Mouse (Mus musculus) erythroid progenitor cell, adult 5-6 weeks (primary cell): Measurements from ENCODE around the gene Aadacl3. TPM values are rescaled to one million over a fixed set of nuclear protein-coding genes. Genes with fewer than 3 reads are reported as not detected.

ENCODE experiments used
- total RNA-seq, 2 experiments: library from RNA; stranded (forward) in 1 of 2; stranded (reverse) in 1 of 2; fragments of 150-400 nt in 1 of 2; fragments of 186-747, 209-891 nt in 1 of 2; gene quantifications; 2 replicates each; pipeline versions ENCODE4 v1.2.3 to v1.2.4; 2015 to 2017; ENCODE audit warnings: low replicate concordance in 2 of 2

Gene Aadacl3
- total RNA-seq, 2 experiments from 2014 or later, result not detected

Other genes with a start within 250 kb of the Aadacl3 start
- not detected in 2 replicates for gene Pramel5, start 183.3 kb downstream of the Aadacl3 start, total RNA-seq (2015; ENCODE audit: low replicate concordance)
- gene Pramel5, start 183.3 kb downstream of the Aadacl3 start, total RNA-seq (2017; ENCODE audit: low replicate concordance), result not detected in 2 replicates
- not detected in 2 replicates for gene Gm13128, start 133.5 kb downstream of the Aadacl3 start, total RNA-seq (2015; ENCODE audit: low replicate concordance)
- gene Gm13128, start 133.5 kb downstream of the Aadacl3 start, total RNA-seq (2017; ENCODE audit: low replicate concordance), result not detected in 2 replicates
- not detected in 2 replicates for gene Gm13119, start 105.8 kb downstream of the Aadacl3 start, total RNA-seq (2015; ENCODE audit: low replicate concordance)
- gene Gm13119, start 105.8 kb downstream of the Aadacl3 start, total RNA-seq (2017; ENCODE audit: low replicate concordance), result not detected in 2 replicates
- gene Pramef20, start 85.8 kb downstream of the Aadacl3 start, total RNA-seq (2015; ENCODE audit: low replicate concordance), result not detected in 2 replicates
- gene Pramef20, start 85.8 kb downstream of the Aadacl3 start, total RNA-seq (2017; ENCODE audit: low replicate concordance), result not detected in 2 replicates
- not detected in 2 replicates for gene Pramef12, start 55.3 kb downstream of the Aadacl3 start, total RNA-seq (2015; ENCODE audit: low replicate concordance)
- not detected in 2 replicates for gene Pramef12, start 55.3 kb downstream of the Aadacl3 start, total RNA-seq (2017; ENCODE audit: low replicate concordance)
- not detected in 2 replicates for gene 1700012P22Rik, start 25.0 kb downstream of the Aadacl3 start, total RNA-seq (2015; ENCODE audit: low replicate concordance)
- gene 1700012P22Rik, start 25.0 kb downstream of the Aadacl3 start, total RNA-seq (2017; ENCODE audit: low replicate concordance), result not detected in 2 replicates
- not detected in 2 replicates for gene Gm9944, start 10.4 kb downstream of the Aadacl3 start, total RNA-seq (2015; ENCODE audit: low replicate concordance)
- not detected in 2 replicates for gene Gm9944, start 10.4 kb downstream of the Aadacl3 start, total RNA-seq (2017; ENCODE audit: low replicate concordance)
- gene 9430007A20Rik, start 56.1 kb upstream of the Aadacl3 start, total RNA-seq (2015; ENCODE audit: low replicate concordance), result not detected in 2 replicates
- gene 9430007A20Rik, start 56.1 kb upstream of the Aadacl3 start, total RNA-seq (2017; ENCODE audit: low replicate concordance), result not detected in 2 replicates
- gene Gm13124, start 101.4 kb upstream of the Aadacl3 start, total RNA-seq (2015; ENCODE audit: low replicate concordance), result not detected in 2 replicates
- gene Gm13124, start 101.4 kb upstream of the Aadacl3 start, total RNA-seq (2017; ENCODE audit: low replicate concordance), result not detected in 2 replicates
- not detected in 2 replicates for gene Aadacl4, start 150.0 kb upstream of the Aadacl3 start, total RNA-seq (2015; ENCODE audit: low replicate concordance)
- gene Aadacl4, start 150.0 kb upstream of the Aadacl3 start, total RNA-seq (2017; ENCODE audit: low replicate concordance), result not detected in 2 replicates
- gene Gm436, start 222.6 kb upstream of the Aadacl3 start, total RNA-seq (2015; ENCODE audit: low replicate concordance), result not detected in 2 replicates
- not detected in 2 replicates for gene Gm436, start 222.6 kb upstream of the Aadacl3 start, total RNA-seq (2017; ENCODE audit: low replicate concordance)